Mouse (Mus musculus) left cerebral cortex, postnatal 25 days (tissue): ENCODE data around the gene Lysmd3. TPM values are rescaled to one million over a fixed set of nuclear protein-coding genes. Genes with fewer than 3 reads are reported as not detected.
A peak's percentile ranks its signal among the peaks of the same experiment; 100 is the strongest.
"Not testable (repeated sequence)": the region's sequence is repeated elsewhere in the genome, so short reads cannot be mapped to it uniquely, and the experiment has no call there.

Source experiments
- DNase-seq, 2 experiments: peaks; one replicate each; pipeline ENCODE4 v3.0.0; 2022; ENCODE audit warnings: low spot score in 2 of 2, mixed read lengths in 1 of 2
- intact Hi-C: fragments of 180-260 bp; cut with DNase I; formaldehyde crosslinking; loops from one replicate; pipeline ENCODE4 v1.15.1; 2025
- total RNA-seq, 2 experiments: library from RNA; stranded (reverse); gene quantifications; 2 replicates each; pipeline ENCODE4 v1.2.3; 2021

Lysmd3 gene
- total RNA-seq, result 10 to 100 TPM in 1 of 2 experiments, 1 to 10 TPM in 1; 9.4 to 10.6 TPM

DNA sequence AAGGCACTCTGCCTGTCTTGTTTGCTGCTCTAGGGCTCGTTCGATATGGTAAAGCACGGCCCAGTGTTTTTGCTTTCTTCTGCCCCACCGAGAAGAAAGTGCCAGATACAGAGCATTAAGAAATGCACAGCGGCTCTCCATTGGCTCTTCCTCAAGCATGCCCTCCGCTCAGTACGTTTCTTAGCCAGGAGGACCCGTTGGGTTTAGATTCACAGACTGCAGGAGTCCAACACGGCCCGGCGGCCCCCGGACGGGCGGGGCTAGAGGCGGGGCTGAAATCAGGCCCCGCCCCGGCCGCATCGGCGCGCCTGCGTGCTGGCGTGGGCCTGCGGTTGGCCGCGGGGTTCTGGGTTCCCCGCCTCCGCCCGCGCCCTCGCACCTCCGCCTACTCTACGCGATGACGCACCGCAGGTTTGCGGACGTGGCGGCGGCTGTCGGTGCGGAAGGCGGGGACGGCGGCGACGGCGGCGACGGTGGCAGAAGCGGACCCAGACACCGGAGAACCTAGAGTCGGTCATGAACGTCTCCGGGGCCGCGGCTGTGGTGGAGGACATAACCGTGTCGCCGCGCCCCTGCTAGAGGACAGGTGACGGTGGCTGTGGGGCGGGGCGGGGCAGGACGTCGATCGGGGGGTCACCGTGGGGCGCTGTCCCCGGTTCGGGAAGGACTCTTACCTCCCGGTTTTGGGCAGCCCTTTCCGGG lies at the start of gene Lysmd3:
Gene Lysmd3 (plus strand): TSS at position 313 of the 702 bp plus-strand sequence.
- intact Hi-C loops, result loop anchor here (1.0 to 10.0 kb wide), 4 partner anchors 54 to 773 kb away; partner anchors contain the start of genes Arrdc3, Cetn3, Mblac2 and Polr3g

DNA sequence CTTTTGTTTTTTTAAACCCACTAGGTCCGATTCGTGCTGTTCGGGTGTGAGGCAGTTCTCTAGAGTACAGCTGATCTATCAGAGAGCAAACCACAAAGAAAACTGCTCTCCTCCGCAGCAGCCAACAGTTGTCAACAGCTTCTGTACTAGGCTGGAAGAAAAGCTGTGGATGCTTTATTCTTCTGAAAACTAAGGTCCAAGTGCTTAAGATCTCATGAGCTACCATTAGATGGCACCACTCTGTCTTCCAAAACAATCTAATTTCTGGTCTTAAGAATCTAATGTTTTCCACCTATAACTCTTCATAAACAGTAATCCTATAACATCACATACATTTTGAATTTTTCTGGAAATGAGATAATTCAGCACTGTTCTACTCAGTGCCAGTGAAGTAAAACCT lies 47.1 kb upstream of the Lysmd3 start:
- DNase-seq, result peak in 1 of 2 experiments; percentile 19
- intact Hi-C loops, result no loop called here

More for the DNA sequence above, at the start of gene Lysmd3:
- peak; percentile 95 to 96 for DNase-seq

DNA sequence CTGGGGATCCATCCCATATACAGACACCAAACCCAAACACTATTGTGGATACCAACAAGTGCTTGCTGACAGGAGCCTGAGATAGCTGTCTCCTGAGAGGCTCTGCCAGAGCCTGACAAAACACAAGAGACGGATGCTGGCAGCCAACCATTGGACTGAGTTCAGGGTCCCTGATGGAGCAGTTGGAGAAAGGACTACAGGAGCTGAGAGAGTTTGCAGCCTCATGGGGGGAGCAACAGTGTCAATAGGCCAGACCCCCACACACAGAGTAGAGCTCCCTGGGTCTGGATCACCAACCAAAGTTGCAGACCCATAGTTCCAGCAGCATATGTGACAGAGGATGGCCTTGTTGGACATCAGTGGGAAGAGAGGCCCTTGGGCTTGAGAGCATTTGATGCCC lies 29.6 kb upstream of the Lysmd3 start:
- DNase-seq, intact Hi-C loops: not testable (repeated sequence)

DNA sequence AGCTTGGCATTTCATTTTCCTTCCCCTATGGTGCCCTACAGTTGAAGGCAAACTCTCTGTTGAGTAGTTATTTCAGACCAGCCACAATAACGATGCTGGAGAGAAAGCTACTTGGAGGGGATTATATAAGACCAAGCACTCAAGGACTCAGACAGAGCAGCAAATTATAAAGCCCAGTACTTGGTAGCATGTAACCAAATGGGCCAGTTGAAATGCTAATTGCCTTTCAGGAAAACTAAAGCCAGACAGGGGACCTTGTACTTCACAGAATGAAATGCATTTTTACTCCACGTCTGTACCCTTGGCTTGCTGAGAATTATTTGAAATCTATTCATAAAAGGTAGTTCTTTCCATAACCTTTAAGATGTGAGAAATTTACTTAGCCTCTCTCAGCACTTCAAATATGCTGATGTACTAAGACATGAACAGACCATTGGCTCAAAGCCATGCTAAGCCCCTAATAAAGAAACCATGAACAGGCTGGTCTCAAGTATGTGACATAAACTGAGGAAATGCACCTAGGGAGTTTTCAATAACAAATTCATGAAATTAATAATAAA lies 28.8 kb upstream of the Lysmd3 start:
- intact Hi-C loops, result no loop called here
- no peak for DNase-seq

DNA sequence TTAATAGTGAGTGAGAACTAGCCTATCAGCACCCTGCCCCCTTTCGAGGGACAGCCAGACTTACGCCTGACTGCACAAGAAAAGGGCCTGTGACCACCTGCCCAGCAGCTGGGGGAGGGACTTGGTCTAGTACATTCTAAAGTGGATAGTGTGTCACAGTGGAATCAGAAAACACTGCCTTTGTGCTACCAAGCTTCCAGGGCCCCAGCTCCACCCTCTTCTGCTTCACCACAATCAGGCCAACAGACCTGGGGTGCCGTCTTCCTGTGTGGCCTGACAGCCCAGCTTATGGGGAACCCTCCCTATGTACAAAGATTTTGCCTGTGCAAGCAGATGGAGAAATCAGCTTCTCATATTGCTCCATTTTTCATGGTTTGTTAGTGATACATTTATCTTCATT lies 28.1 kb upstream of the Lysmd3 start:
- DNase-seq, result no peak
- intact Hi-C loops, result no loop called here

DNA sequence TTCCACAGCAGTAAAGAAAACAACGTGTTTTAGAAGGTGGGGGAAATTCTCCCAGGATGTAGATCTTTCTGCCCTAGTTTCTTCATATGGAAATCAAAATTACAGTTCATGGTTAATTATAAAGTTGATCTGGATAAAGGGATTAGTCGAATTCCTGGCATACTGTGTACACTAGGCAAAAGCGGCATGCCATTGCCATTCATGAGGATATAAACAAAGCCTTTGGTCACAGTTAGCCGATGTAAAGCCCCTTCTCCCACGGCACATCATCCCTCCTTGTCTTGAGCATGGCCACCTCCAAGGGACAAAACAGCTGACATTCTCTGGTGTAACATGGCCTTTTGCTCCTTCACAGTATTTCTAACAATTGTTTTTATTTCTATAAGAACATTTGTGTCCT lies 26.9 kb upstream of the Lysmd3 start:
- no peak for DNase-seq
- intact Hi-C loops, result no loop called here

DNA sequence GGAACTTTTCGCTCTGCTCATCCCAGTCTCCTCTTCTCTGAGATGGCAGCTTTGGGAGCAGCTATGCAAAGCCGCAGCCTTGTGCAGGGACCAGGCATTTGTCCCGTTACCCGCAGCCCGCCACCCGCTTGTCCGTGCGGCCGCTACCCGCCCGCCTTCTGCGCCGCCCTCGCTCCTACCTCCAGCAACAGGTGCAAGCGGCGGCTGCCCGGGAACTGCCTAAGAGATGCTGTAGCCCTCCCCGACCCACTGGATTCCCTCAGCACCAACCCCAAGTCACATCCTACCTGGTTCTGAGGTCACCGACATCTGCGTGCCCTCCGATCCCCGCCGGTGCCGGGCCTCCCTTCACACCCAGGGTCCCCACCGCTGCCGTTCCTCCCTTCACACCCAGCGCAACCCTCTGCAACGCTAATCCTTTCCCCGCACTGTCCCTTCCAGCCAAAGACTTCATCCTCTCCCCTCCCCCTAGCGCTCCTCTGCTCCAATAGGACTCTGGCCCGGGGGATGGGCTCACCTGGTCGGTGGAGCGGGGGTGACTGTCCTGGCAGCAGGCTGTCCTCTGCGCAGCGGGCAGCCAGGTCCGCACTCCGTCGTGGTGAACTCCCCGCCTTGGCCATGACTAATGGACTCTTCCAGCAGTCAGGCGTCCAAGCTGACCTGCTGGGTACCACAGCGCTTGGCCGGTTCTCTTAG lies 24.6 kb upstream of the Lysmd3 start, which contains the start of gene Adgrv1:
Gene Adgrv1 (minus strand): TSS at position 435 of the 696 bp plus-strand sequence.
- DNase-seq, result peak; percentile 24 to 47
- intact Hi-C loops, result no loop called here

DNA sequence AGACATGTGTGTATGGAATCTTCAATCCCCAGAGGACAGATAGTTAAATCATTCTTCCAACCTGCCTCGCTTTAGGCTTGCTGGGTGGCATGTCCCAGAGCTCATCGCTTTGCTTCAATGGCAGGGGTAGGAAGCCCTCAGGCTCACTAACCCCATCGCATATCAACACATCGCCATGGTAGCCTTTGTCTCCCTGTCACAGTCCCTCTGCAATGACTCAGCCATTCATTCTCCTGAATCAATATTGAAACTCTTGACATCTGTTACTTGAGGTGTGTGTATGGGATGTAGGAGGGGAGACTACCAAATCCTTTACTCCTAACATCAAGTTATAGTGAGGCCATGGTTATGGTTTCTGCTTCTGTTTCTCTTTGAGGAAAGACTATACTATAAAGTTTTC lies 17.8 kb upstream of the Lysmd3 start:
- intact Hi-C loops, result loop anchor here (2.0 to 10.0 kb wide), 3 partner anchors 123 to 775 kb away; no protein-coding TSS in a partner anchor
- DNase-seq, result no peak

DNA sequence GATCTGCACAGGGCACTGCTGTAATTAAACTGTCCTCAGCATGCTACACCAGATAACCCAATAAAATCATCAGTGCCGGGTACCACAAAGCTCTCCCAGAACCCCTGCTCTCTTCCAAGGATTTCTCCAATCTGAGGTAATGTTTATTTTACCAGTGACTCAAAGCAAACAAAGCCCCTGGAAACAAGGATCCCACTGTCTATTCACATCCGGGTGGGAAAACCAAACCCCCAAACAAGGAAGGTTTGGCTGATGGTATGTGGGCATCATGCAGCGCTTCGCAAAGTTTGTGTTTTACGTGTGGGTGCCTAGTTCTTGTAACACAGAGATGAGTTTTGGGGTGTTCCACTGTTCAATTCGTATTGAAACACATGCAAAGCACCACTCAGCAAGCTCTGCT lies 16.6 kb upstream of the Lysmd3 start:
- intact Hi-C loops, result loop anchor here (2.0 to 10.0 kb wide), 3 partner anchors 121 to 776 kb away; no protein-coding TSS in a partner anchor
- DNase-seq, result no peak

DNA sequence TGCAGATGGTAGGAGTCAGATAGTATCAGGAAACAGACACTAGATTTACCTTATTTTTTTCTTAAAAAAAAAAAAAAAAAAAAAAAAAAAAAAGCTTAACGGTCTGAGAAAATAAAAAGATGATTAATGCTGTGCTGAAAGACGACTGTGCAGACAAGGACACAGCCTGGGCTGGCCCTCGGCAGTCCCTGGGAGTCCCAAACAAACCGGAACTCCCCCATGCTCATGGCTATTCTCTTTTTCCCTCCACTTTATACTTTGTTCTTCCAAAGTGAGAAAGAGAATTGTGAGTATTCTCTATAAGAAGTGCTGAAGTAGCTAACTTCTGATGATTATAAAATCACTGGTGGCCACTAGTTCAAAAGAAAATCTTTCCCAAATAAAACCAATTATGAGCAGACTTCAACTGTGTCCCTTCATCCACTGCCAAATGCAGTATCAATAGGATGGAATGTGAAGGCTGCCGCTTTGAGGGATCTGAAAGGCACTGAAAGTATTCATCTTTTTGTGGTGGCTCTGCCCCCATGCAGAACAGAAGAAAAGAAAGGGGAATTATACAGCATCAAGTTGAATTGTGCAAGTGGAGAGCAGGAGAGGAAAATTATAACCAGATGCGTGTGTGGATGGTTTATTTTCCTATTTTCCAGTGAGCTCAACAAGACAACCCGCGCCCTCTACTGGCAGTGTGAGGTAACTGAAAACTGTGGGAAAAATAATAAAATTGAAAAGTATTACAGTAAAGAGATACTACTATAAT lies 16.0 kb upstream of the Lysmd3 start:
- peak; percentile 55 to 58 for DNase-seq
- intact Hi-C loops, result loop anchor here (2.0 to 10.0 kb wide), 3 partner anchors 121 to 777 kb away; no protein-coding TSS in a partner anchor

DNA sequence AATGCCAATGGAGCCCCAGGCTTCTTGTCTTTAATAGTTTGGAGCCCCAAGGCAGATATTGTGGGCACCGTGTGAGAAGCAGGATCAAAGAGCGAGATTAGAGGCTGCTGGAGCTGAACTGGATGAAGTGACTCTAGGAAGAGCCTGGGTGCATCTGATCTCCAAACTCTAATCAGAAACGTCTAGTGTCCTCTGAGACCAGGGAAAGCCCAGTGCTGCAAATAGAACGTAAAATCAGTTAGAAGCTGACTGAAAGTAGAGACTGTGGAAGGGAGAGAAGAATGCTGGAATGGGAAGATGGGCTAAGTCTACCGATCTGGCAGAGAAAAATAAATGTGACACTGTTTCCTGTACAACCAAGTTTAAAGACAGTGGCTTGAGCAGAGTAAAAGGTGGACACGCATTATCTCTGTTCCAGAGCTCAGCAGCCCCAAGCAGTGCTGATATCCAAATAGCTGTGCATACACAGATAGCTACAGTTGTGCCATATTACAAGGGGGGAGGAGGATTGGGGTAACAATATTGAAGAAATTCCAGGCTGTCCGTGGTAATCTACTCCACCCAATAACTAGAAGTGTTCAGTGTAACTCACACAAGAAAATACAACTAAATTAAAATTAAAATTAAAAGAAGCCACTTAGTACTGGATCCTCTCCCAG lies 14.8 kb upstream of the Lysmd3 start:
- DNase-seq, result no peak
- intact Hi-C loops, result loop anchor here (5.0 to 10.0 kb wide), 2 partner anchors 120 to 778 kb away; no protein-coding TSS in a partner anchor

DNA sequence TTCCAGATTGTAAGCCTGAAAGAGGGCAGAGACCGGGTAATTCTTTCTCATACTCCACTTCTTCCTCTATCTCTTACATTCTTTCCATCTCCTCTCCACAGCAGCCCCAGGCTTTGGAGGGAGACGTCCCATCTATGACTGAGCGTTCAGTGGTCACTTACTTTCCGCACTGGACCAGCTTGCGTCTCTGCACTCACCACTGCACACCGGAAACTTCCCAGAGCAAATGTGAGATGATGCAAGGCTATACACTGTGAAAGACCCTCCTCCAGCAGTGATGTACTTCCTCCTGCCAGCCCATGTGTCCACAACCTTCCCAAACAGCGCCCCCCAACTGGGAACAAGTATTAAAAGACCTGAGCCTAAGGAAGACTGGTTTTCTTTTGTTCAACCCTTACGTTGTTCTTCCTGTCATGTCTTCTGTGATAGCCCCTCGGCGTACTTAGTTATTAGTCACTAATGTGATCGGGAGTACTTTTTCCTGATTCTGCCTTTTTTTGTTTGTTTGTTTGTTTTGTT lies 13.4 kb upstream of the Lysmd3 start:
- no peak for DNase-seq
- intact Hi-C loops, result loop anchor here (5.0 to 10.0 kb wide), 2 partner anchors 118 to 779 kb away; no protein-coding TSS in a partner anchor

DNA sequence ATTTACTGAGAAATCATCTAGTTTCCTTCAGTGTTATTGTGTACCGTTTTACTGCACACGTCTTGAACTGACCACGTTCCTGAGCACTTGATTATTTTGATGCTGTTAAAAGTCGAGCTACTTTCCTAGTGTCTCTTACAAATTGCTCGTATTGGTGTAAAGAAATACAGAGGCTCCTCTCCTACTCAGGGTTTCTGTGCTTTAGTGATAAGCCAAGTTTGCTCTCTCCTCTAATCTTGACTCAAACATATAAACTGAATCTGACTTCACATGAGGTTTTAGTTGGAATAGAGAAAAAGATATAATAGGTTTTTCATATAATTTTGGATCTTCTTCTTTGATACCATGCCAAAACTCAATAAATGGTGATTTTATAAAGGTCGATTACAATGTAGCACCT lies 11.1 kb upstream of the Lysmd3 start:
- no peak for DNase-seq
- intact Hi-C loops, result loop anchor here (10.0 kb wide), 1 partner anchor 782 kb away; no protein-coding TSS in a partner anchor

DNA sequence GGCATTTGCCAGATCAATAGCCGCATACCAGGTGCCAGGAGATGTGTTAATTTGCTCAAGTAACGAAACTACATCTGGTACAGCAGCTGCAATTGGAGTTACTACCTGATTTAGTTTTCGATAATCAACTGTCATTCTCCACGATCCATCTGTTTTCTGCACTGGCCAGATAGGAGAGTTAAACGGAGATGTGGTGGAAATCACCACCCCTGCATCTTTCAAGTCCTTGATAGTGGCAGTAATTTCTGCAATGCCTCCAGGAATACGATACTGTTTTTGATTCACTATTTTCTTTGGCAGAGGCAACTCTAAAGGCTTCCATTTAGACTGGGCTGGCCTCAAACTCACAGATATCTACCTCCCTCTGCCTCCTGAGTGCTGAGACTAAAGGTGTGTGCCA lies 7.1 kb upstream of the Lysmd3 start:
- intact Hi-C loops, result loop anchor here (10.0 kb wide), 1 partner anchor 766 kb away; the partner anchor contains the start of gene Arrdc3
- DNase-seq, result not testable (repeated sequence)

DNA sequence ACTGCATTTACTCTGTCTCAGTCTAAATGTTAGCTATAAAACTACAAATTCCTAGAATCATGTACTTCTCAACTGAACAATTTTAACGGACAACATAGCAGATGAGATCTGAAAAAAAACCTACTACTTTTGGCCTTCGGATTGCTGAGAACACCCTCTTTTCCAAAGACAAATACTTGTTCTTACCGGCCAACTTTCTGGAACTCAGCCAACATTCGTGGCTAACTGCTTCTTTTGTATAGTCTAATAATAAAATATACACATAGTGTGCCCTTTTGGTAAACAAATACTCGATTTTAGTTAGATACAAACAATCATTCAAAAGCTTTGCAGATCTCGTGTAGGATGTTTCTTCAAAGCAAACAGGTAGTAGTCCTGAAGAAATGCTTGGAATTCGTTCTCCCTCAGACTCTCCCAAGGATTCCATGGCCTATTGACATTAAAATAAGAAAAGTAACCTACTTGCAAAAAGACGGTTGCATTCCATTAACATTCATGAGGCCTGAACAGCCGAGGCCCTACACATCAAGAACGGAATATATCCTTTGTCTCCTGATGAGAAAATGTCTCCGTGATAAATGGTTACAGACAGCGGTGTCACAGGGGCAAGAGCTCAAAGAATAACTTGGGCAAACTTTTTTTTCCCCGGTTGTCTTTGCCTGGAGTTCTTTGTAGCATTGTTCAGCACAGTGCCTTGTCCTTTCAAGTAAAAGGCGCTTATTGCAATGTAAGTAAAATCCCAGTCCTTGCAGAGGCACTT lies 1.2 kb upstream of the Lysmd3 start:
- intact Hi-C loops, result loop anchor here (5.0 to 10.0 kb wide), 2 partner anchors 106 to 771 kb away; partner anchors contain the start of gene Arrdc3
- no peak for DNase-seq

DNA sequence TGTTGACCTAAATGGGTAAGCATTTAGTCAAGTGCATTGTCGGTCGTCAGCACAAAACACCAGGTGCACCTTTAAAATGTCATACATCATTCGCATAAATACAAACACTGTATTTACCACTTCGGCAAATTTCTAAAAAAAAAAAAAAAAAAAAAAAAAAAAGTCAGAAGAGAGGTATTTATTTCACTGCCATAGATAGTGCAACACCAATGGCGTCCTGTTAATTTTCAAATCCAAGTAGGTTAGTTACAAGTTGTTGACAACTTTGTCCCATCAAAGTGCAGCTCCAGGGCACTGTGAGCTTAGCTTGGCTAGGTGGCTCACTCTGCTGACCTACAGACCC lies 484 bp upstream of the Lysmd3 start:
- no peak for DNase-seq

DNA sequence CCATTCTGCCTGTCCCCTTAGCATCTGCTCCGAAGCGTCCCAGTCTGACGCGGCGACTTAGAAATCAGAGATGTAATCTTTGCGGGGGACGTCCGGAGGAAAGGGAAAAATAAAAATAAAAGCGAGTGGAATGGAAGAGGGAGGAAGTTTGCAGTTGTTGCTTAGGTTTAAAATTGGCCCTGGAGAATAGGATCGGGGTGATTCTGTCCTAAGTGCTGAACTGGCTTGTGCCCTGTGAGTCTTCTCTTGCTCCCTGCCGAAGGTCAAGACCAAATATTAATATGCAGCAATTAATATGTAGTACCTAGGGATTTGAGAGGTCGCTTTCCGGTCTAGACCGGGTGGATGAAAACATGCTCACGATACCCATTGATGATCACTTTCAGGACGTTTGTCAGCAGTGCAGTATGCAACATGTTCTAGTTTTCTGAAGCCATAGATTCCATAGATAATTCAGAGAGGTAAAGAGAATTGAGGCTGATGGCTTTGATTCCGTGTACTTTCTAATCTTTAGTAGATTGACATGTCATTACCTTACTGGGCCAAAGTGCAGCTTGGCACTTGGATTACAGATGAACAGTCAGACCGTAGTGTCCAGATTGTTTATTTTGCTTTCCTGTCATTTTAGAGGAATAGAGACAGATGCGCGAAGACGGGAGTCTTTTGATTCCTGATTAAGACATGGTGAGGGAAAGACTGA lies 740 bp downstream of the Lysmd3 start:
- DNase-seq, result no peak
- intact Hi-C loops, result loop anchor here (5.0 to 10.0 kb wide), 2 partner anchors 104 to 773 kb away; partner anchors contain the start of gene Arrdc3

More for the DNA sequence above, 484 bp upstream of the Lysmd3 start:
- intact Hi-C loops, result loop anchor here (1.0 to 10.0 kb wide), 4 partner anchors 54 to 772 kb away; partner anchors contain the start of genes Arrdc3, Cetn3, Mblac2 and Polr3g
